Mouse (Mus musculus): ENCODE results near the gene Wnt10a. TPM values are rescaled to one million over a fixed set of nuclear protein-coding genes. Genes with fewer than 3 reads are reported as not detected.

The Wnt10a gene
- total and polyA plus RNA-seq, 3 experiments = 126 to 187 (median 155) TPM

DNA sequence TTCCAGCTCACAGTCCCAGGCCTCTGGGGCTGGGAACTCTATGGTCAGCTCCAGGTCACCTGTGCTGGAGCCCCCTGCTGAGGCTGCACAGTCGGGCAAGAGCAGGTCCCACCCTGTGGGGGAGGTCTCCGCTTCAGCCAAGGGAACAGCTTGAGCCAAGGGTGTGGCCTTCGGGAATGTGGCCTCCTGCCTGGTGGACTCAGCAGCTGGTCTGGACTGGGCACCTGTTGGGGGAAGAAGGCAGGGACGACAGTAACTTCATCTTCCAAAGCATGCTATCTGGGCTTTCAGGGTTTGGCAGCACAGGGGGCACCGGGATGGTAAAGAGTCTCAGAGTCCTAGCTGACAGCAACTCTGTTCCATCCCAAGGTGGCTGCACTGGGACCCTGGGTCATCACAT, 44.0 kb upstream of the Wnt10a start:
- peaks cover 10% of the 10 kb centered on the region for H3K27me3 ChIP-seq (replicated peaks)
- H3K9ac ChIP-seq (ENCODE audit: insufficient read depth, low read depth) = no peak overlapping the region
- TF ChIP-seq EP300 (IDR thresholded peaks at IDR 0.05; ENCODE audit: low read length) (no peak), RAD21 (IDR thresholded peaks at IDR 0.05; ENCODE audit: low read depth, low read length) (no peak), ZNF384 (IDR thresholded peaks at IDR 0.05; ENCODE audit: low read depth, low read length) (no peak), JUND (conservative IDR thresholded peaks at IDR 0.05; ENCODE audit: low read depth, low read length) (no peak), CHD1 (IDR thresholded peaks at IDR 0.05; ENCODE audit: low read depth, low read length) (no peak), BHLHE40 (IDR thresholded peaks at IDR 0.05; ENCODE audit: low read depth, low read length) (no peak), PAX5 (IDR thresholded peaks at IDR 0.05; ENCODE audit: low read length) (no peak), HCFC1 (IDR thresholded peaks at IDR 0.05; ENCODE audit: low read depth, low read length) (no peak), JUN (IDR thresholded peaks at IDR 0.05; ENCODE audit: insufficient read depth, low read depth, low read length) (no peak), POLR2AphosphoS2 (IDR thresholded peaks at IDR 0.05; ENCODE audit: low read depth, low read length) (no peak)
- no peaks in the 10 kb centered on the region for H3K36me3 ChIP-seq (replicated peaks in 1 of 2; ENCODE audit: control insufficient read depth in 1 of 2, insufficient read depth in 1 of 2, low read length in 1 of 2)
- no peak overlapping the region for H3K4me3 ChIP-seq (replicated peaks in 1 of 3; ENCODE audit: low read depth in 2 of 3, low read length in 2 of 3, poor library complexity in 1 of 3)
- H3K9me3 ChIP-seq (replicated peaks; ENCODE audit: low read length) = no peaks in the 10 kb centered on the region
- H3K79me2 ChIP-seq (replicated peaks; ENCODE audit: control insufficient read depth, extremely low read depth, insufficient read depth, poor library complexity, severe bottlenecking) = no peaks in the 10 kb centered on the region
- peaks cover 6 to 10% of the 10 kb centered on the region in 2 experiments; a peak in 3 of 4 replicates for H3K4me1 ChIP-seq (ENCODE audit: control insufficient read depth in 1 of 2, insufficient read depth in 2 of 2)
- H3K4me2 ChIP-seq (ENCODE audit: insufficient read depth, low read depth, poor library complexity, severe bottlenecking) = no peak overlapping the region
- H3K27ac ChIP-seq (ENCODE audit: insufficient read depth, low read depth) = no peak overlapping the region
- dilution Hi-C loops (cut with MboI; ENCODE audit: extremely low pct_ligation_motif_present, extremely low pct_unique_long_range_greater_than_20kb, low sequenced_read_pairs) = no loop called here
- DNase-seq (ENCODE audit: extremely low read depth) = no peak
- in situ Hi-C loops (cut with MboI; ENCODE audit: low pct_ligation_motif_present, low pct_unique_long_range_greater_than_20kb, low sequenced_read_pairs) = no loop called here

- no peak within 1 kb of the TSS for H3K27ac ChIP-seq (ENCODE audit: insufficient read depth, low read depth)
- no peaks in the 10 kb centered on the region for H3K9me3 ChIP-seq (replicated peaks; ENCODE audit: low read length)
- H3K4me3 ChIP-seq (replicated peaks in 1 of 3; ENCODE audit: low read depth in 2 of 3, low read length in 2 of 3, poor library complexity in 1 of 3) = peak within 1 kb of the TSS in 2 of 3 experiments; percentile 21 to 39
- dilution Hi-C loops (cut with MboI; ENCODE audit: extremely low pct_ligation_motif_present, extremely low pct_unique_long_range_greater_than_20kb, low sequenced_read_pairs) = no loop called here
- H3K27me3 ChIP-seq (replicated peaks) = peaks cover 10% of the 10 kb centered on the region
- no peaks in the 10 kb centered on the region for H3K36me3 ChIP-seq (replicated peaks in 1 of 2; ENCODE audit: control insufficient read depth in 1 of 2, insufficient read depth in 1 of 2, low read length in 1 of 2)
- peak; percentile 50 for DNase-seq (ENCODE audit: extremely low read depth)
- no peak within 1 kb of the TSS for H3K9ac ChIP-seq (ENCODE audit: insufficient read depth, low read depth)
- no peak for TF ChIP-seq TBP (conservative IDR thresholded peaks at IDR 0.05; ENCODE audit: low read depth, low read length)
- 0 out of 2 replicates have a peak, but pooled peaks have one; percentile 15 for TF ChIP-seq IRF4 (IDR thresholded peaks at IDR 0.05; ENCODE audit: low read depth, low read length)
- peak; percentile 16 for TF ChIP-seq RAD21 (IDR thresholded peaks at IDR 0.05; ENCODE audit: low read depth, low read length)
- TF ChIP-seq ELF1 (IDR thresholded peaks at IDR 0.05; ENCODE audit: low read depth, low read length) = 0 out of 2 replicates have a peak, but pooled peaks have one; percentile 45
- no peak for TF ChIP-seq USF1 (IDR thresholded peaks at IDR 0.05; ENCODE audit: low read depth, low read length)
- peak; percentile 47 for TF ChIP-seq SMC3 (IDR thresholded peaks at IDR 0.05; ENCODE audit: low read depth, low read length)
- TF ChIP-seq CTCF (conservative IDR thresholded peaks at IDR 0.05 in 1 of 2, IDR thresholded peaks at IDR 0.05 in 1 of 2; ENCODE audit: low read depth in 2 of 2, low read length in 2 of 2) = peak in 1 of 2 experiments; percentile 82; a peak in 2 of 4 replicates
- TF ChIP-seq UBTF (IDR thresholded peaks at IDR 0.05; ENCODE audit: low read depth, low read length) = peak; percentile 91; the same call in 1 of the 2 replicates
- in situ Hi-C loops (cut with MboI; ENCODE audit: low pct_ligation_motif_present, low pct_unique_long_range_greater_than_20kb, low sequenced_read_pairs) = no loop called here
- H3K79me2 ChIP-seq (replicated peaks; ENCODE audit: control insufficient read depth, extremely low read depth, insufficient read depth, poor library complexity, severe bottlenecking) = no peaks in the 10 kb centered on the region
- H3K4me1 ChIP-seq (ENCODE audit: control insufficient read depth in 1 of 2, insufficient read depth in 2 of 2) = peaks cover 15 to 23% of the 10 kb centered on the region in 2 experiments
- H3K4me2 ChIP-seq (ENCODE audit: insufficient read depth, low read depth, poor library complexity, severe bottlenecking) = peak within 1 kb of the TSS; percentile 30
Observed at GRCm38 (mm10) chr1:74748643-74749271, 42.6 kb upstream of the Wnt10a start, which contains the start of gene Prkag3. Gene Prkag3 (minus strand): TSS chr1:74749221.

Data from CH12.LX (cell line).